ENCODE assay signal across 9 mouse cellular contexts in the genomic region with DNA sequence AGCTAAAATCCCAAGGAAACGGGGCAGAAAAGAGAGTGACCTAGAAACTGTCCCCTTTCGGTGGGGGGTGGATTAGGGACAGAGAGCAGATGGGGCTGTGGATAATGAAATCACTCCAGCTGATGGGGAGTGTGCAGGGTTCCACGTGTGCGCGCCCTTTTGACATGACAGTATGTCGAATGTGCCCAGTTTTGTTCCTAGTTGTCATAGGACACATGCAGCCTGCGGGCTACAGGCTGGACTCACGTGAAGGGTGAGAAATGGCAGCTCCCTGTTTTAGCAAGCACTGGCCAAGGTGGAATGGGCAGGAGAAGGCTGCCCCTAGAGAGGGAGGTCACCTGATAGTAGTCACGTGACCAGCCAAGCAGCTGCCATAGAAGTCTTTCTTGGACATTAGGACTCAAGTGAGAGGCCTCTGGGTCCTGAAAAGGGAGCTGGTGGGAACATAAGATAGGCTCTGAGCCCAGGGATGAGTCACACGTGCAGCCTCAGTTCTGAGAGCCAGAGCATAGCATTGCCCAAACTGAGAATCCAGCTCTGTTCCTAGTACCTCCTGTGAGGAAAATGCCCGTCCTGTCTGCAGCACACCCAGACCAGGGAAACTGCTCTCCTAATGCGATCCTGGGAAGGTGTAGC.
A peak's percentile ranks its signal among the peaks of the same experiment; 100 is the strongest.
DNase-seq lines count a peak whose midpoint lies in the region; ATAC-seq lines count a peak whose summit lies in the region.
"Had no signal": no experiment of that assay in that cellular context is flagged by ENCODE, and none has a peak within 500 bp of the region (broad histone marks: within the 10 kb centered on the region; RNA-seq: fewer than 3 reads in every experiment).

No protein-coding gene starts in this region.

- WGBS in heart, embryonic 16.5 days, result 51% methylated on average over 12 of the region's 12 CpGs
- WGBS in limb, embryonic 10.5 days, result 78% methylated on average over 12 of the region's 12 CpGs

- H3K27ac ChIP-seq in heart, embryonic 16.5 days (ENCODE audit: low read length), result peak overlapping the region; percentile 6
- no peak overlapping the region for H3K27ac ChIP-seq in limb, embryonic 10.5 days
- H3K27ac ChIP-seq: limb, embryonic 12.5 days had no signal

- H3K4me1 ChIP-seq in heart, embryonic 16.5 days (ENCODE audit: control insufficient read depth, insufficient read depth, low read length), result peaks cover 13% of the 10 kb centered on the region
- H3K4me1 ChIP-seq in limb, embryonic 10.5 days, result peaks cover 5% of the 10 kb centered on the region; the same call in 1 of the 2 replicates
- H3K4me1 ChIP-seq: limb, embryonic 12.5 days had no signal

- H3K27me3 ChIP-seq in heart, embryonic 16.5 days (ENCODE audit: control insufficient read depth, insufficient read depth, low read length), result no peaks in the 10 kb centered on the region
- H3K27me3 ChIP-seq in limb, embryonic 10.5 days (ENCODE audit: low read depth, poor library complexity, severe bottlenecking), result no peaks in the 10 kb centered on the region
- H3K27me3 ChIP-seq: limb, embryonic 12.5 days had no signal

- no peaks in the 10 kb centered on the region for H3K9me3 ChIP-seq in heart, embryonic 16.5 days (replicated peaks; ENCODE audit: control insufficient read depth, low read length)
- no peaks in the 10 kb centered on the region for H3K9me3 ChIP-seq in limb, embryonic 10.5 days (replicated peaks)
- H3K9me3 ChIP-seq: limb, embryonic 12.5 days had no signal

- H3K36me3 ChIP-seq in heart, embryonic 16.5 days (ENCODE audit: control insufficient read depth, insufficient read depth), result no peaks in the 10 kb centered on the region
- no peaks in the 10 kb centered on the region for H3K36me3 ChIP-seq in limb, embryonic 10.5 days
- H3K36me3 ChIP-seq: limb, embryonic 12.5 days had no signal

- no peak for DNase-seq in frontal cortex, postnatal 14 days (ENCODE audit: low spot score in 2 of 2)
- DNase-seq in ovary, adult 18-20 months (ENCODE audit: low spot score), result peak; percentile 62
- DNase-seq in ovary, postnatal 10 days (ENCODE audit: low spot score), result no peak
- DNase-seq in lung, postnatal 36 days, result peak; percentile 35
- DNase-seq in limb, embryonic 10.5 days (ENCODE audit: low spot score), result no peak

- no peak overlapping the region for H3K9ac ChIP-seq in heart, embryonic 16.5 days (ENCODE audit: low read length)
- H3K9ac ChIP-seq: limb, embryonic 12.5 days had no signal

- peak overlapping the region; percentile 11; the same call in 1 of the 2 replicates for H3K4me2 ChIP-seq in heart, embryonic 16.5 days (ENCODE audit: low read depth, low read length)
- H3K4me2 ChIP-seq: limb, embryonic 12.5 days had no signal

- no peak overlapping the region for H3K4me3 ChIP-seq in heart, embryonic 16.5 days (ENCODE audit: low read length)
- no peak overlapping the region for H3K4me3 ChIP-seq in limb, embryonic 10.5 days
- H3K4me3 ChIP-seq: limb, embryonic 12.5 days had no signal

- peak; percentile 94 for ATAC-seq in frontal cortex, adult (ENCODE audit: low TSS enrichment)
- peak; percentile 84 for ATAC-seq in heart, embryonic 16.5 days (replicated peaks; ENCODE audit: extremely low read depth, insufficient read depth, low FRiP score)
- no peak for ATAC-seq in inflammation-experienced regulatory T-cells, adult 6 months

Comparison
In these comparisons a context has a peak if more than half of its experiments do, and no peak if none do; other contexts are left out.
1. DNase-seq: peak in ovary, adult 18-20 months (single experiment) and lung, postnatal 36 days (single experiment); none in frontal cortex, postnatal 14 days (0 of 2), ovary, postnatal 10 days (single experiment) and limb, embryonic 10.5 days (single experiment).